Mouse (Mus musculus) lung, adult 10 weeks (tissue): ENCODE results near the gene Ssxb10. TPM values are rescaled to one million over a fixed set of nuclear protein-coding genes. Genes with fewer than 3 reads are reported as not detected.

ENCODE experiments used
- polyA plus RNA-seq: library from polyadenylated mRNA; stranded (reverse); fragments of 350-450 nt; fragmentation: Illumina TruSeq; extraction: RNeasy Lipid Tissue Mini Kit (QIAGEN cat#74804); gene quantifications from one replicate; pipeline ENCODE4 v1.2.3, GENCODE M21; 2014; ENCODE audit warnings: low read depth, low replicate concordance; ENCODE audit not compliant: insufficient read depth

Gene Ssxb10
- polyA plus RNA-seq, result not detected

GRCm38 (mm10) chrX:8327124-8327523 lies at the start of gene Ssxb10:
Gene Ssxb10 (plus strand): TSS chrX:8327424.

GRCm38 (mm10) chrX:8366678-8367077 lies 39.5 kb downstream of the Ssxb10 start, which contains the start of gene Ssxb9:
Gene Ssxb9 (plus strand): TSS chrX:8366978.

Other genes starting within 250 kb of the Ssxb10 start
- gene Was, start 236.9 kb upstream of the Ssxb10 start, polyA plus RNA-seq, result 8.4 TPM
- 16.6 TPM for gene Wdr13, start 194.5 kb upstream of the Ssxb10 start, polyA plus RNA-seq
- gene Rbm3, start 181.5 kb upstream of the Ssxb10 start, polyA plus RNA-seq, result 236 TPM
- 3.7 TPM for gene Tbc1d25, start 151.2 kb upstream of the Ssxb10 start, polyA plus RNA-seq
- 41.6 TPM for gene Ebp, start 133.9 kb upstream of the Ssxb10 start, polyA plus RNA-seq
- gene Porcn, start 120.9 kb upstream of the Ssxb10 start, polyA plus RNA-seq, result 14.2 TPM
- gene Ftsj1, start 75.0 kb upstream of the Ssxb10 start, polyA plus RNA-seq, result 14.5 TPM
- 23.9 TPM for gene Slc38a5, start 56.3 kb upstream of the Ssxb10 start, polyA plus RNA-seq
- gene Ssxb9, start 39.6 kb downstream of the Ssxb10 start, polyA plus RNA-seq, result not detected
- not detected for gene Ssxb1, start 85.9 kb downstream of the Ssxb10 start, polyA plus RNA-seq
- not detected for gene Ssxb2, start 134.3 kb downstream of the Ssxb10 start, polyA plus RNA-seq
- not detected for gene Gm14459, start 197.5 kb downstream of the Ssxb10 start, polyA plus RNA-seq
- gene Ssxb6, start 220.8 kb downstream of the Ssxb10 start, polyA plus RNA-seq, result not detected